Mouse (Mus musculus) stomach, embryonic 16.5 days (tissue): ENCODE data around the gene Gtpbp6. TPM values are rescaled to one million over a fixed set of nuclear protein-coding genes. Genes with fewer than 3 reads are reported as not detected.
A peak's percentile ranks its signal among the peaks of the same experiment; 100 is the strongest.

Experiments used
- ATAC-seq: fragments of 200-750 bp; cut with Nextera tagmentation; 2 replicates; pipeline ENCODE4 v1.8.0; 2017; ENCODE audit warnings: moderate number of reproducible peaks, moderate TSS enrichment; ENCODE audit not compliant: insufficient read depth, low FRiP score
- H3K27ac ChIP-seq: fragments of 300-500 bp; sonication (generic); 2 replicates; pipeline ENCODE4 v1.5.1; 2014; ENCODE audit warnings: low read length
- H3K27me3 ChIP-seq: fragments of 300-500 bp; sonication (generic); 2 replicates; pipeline ENCODE4 v1.6.1; 2014; ENCODE audit warnings: low read length, control low read depth, mixed read lengths; ENCODE audit not compliant: control insufficient read depth, insufficient read depth
- H3K36me3 ChIP-seq: fragments of 300-500 bp; sonication (generic); 2 replicates; pipeline ENCODE4 v1.6.1; 2014; ENCODE audit warnings: low read length; ENCODE audit not compliant: control insufficient read depth, insufficient read depth
- H3K4me1 ChIP-seq: fragments of 300-500 bp; sonication (generic); 2 replicates; pipeline ENCODE4 v1.6.1; 2014; ENCODE audit warnings: low read length, control low read depth, mixed read lengths; ENCODE audit not compliant: control insufficient read depth, insufficient read depth
- H3K4me2 ChIP-seq: fragments of 300-500 bp; sonication (generic); 2 replicates; pipeline ENCODE4 v1.6.1; 2014; ENCODE audit warnings: low read depth, low read length, mixed read lengths
- H3K4me3 ChIP-seq: fragments of 300-500 bp; sonication (generic); replicated peaks from 2 replicates; pipeline ENCODE4 v1.5.1; 2014; ENCODE audit warnings: mild to moderate bottlenecking, low read length
- H3K9ac ChIP-seq: fragments of 300-500 bp; sonication (generic); 2 replicates; pipeline ENCODE4 v1.6.1; 2014; ENCODE audit warnings: low read length
- H3K9me3 ChIP-seq: fragments of 300-500 bp; sonication (generic); replicated peaks from 2 replicates; pipeline ENCODE4 v1.6.1; 2016; ENCODE audit warnings: low read length, control low read depth; ENCODE audit not compliant: control insufficient read depth
- WGBS: fragments of 180-500 bp; shearing (Covaris S2); extraction: QIAGEN DNeasy Blood & Tissue Kit; methylation state at CpG from one replicate; pipeline ENCODE4 v1.1.7; 2014; 5-methylcytosine and 5-hydroxymethylcytosine counted together
- polyA plus RNA-seq: library from polyadenylated mRNA; unstranded; fragments of >200 nt; fragmentation: Nextera tagmentation; extraction: Ambion mirVana; gene quantifications from 2 replicates; pipeline ENCODE4 v1.2.1, GENCODE M21; 2015

Gene Gtpbp6
- polyA plus RNA-seq, 1 experiment from 2014 or later: 29.0 TPM

- peaks cover 20% of the 10 kb centered on the region for H3K36me3 ChIP-seq
- under 1% methylated on average over 12 of the region's 12 CpGs for WGBS
Measured at GRCm38 (mm10) chr5:110109991-110110441, 2.0 kb upstream of the Gtpbp6 start, which contains the start of gene Zfp605. TSS of gene Zfp605 (plus strand) at chr5:110110092.

GRCm38 (mm10) chr5:110108305-110108628 is 270 bp upstream of the Gtpbp6 start:
- Histone ChIP-seq H3K4me1 (peaks cover 11% of the 10 kb centered on the region), H3K36me3 (peaks cover 34% of the 10 kb centered on the region), H3K4me2 (peak overlapping the region; percentile 93), H3K9me3 (peaks cover 6% of the 10 kb centered on the region), H3K27ac (peak overlapping the region; percentile 100), H3K4me3 (peak overlapping the region; percentile 94), H3K9ac (no peak overlapping the region), H3K27me3 (no peaks in the 10 kb centered on the region)
- no peak for ATAC-seq
- 0% methylated on average over 7 of the region's 7 CpGs for WGBS

More at GRCm38 (mm10) chr5:110109991-110110441, 2.0 kb upstream of the Gtpbp6 start, which contains the start of gene Zfp605:
- Histone ChIP-seq H3K4me3 (peak within 1 kb of the TSS; percentile 68), H3K4me2 (peak within 1 kb of the TSS; percentile 69), H3K27me3 (no peaks in the 10 kb centered on the region), H3K27ac (peak within 1 kb of the TSS; percentile 86), H3K9ac (peak within 1 kb of the TSS; percentile 68), H3K4me1 (peaks cover 11% of the 10 kb centered on the region), H3K9me3 (peaks cover 4% of the 10 kb centered on the region; the same call in 1 of the 2 replicates)
- ATAC-seq: peak; percentile 22; the same call in 1 of the 2 replicates

- Histone ChIP-seq H3K9me3 (peaks cover 6% of the 10 kb centered on the region), H3K4me1 (peaks cover 14% of the 10 kb centered on the region), H3K27me3 (no peaks in the 10 kb centered on the region), H3K27ac (peak overlapping the region; percentile 100), H3K4me3 (peak overlapping the region; percentile 94), H3K9ac (peak overlapping the region; percentile 97), H3K4me2 (peak overlapping the region; percentile 93), H3K36me3 (peaks cover 36% of the 10 kb centered on the region)
- 13% methylated on average over 41 of the region's 41 CpGs for WGBS
- no peak; the same call in 1 of the 2 replicates for ATAC-seq
Measured at GRCm38 (mm10) chr5:110106901-110107564, 964 bp downstream of the Gtpbp6 start.

- Histone ChIP-seq H3K27me3 (no peaks in the 10 kb centered on the region), H3K4me3 (peak overlapping the region; percentile 94), H3K36me3 (peaks cover 36% of the 10 kb centered on the region), H3K9me3 (peaks cover 6% of the 10 kb centered on the region), H3K4me1 (peaks cover 21% of the 10 kb centered on the region), H3K27ac (no peak overlapping the region), H3K9ac (no peak overlapping the region; the same call in 1 of the 2 replicates), H3K4me2 (peak overlapping the region; percentile 93)
- no peak for ATAC-seq
- 93% methylated on average over 26 of the region's 26 CpGs for WGBS
Measured at GRCm38 (mm10) chr5:110106140-110106871, 1.7 kb downstream of the Gtpbp6 start.

GRCm38 (mm10) chr5:110104616-110105380 is 3.2 kb downstream of the Gtpbp6 start:
- H3K9ac ChIP-seq: no peak overlapping the region
- H3K4me3 ChIP-seq: no peak overlapping the region
- WGBS: 94% methylated on average over 36 of the region's 36 CpGs
- peaks cover 23% of the 10 kb centered on the region for H3K4me1 ChIP-seq
- H3K27me3 ChIP-seq: no peaks in the 10 kb centered on the region
- peaks cover 36% of the 10 kb centered on the region for H3K36me3 ChIP-seq
- no peak overlapping the region for H3K4me2 ChIP-seq
- H3K9me3 ChIP-seq: peaks cover 6% of the 10 kb centered on the region
- no peak for ATAC-seq
- H3K27ac ChIP-seq: no peak overlapping the region

- no peak overlapping the region for H3K4me3 ChIP-seq
- no peak overlapping the region for H3K9ac ChIP-seq
- H3K27me3 ChIP-seq: no peaks in the 10 kb centered on the region
- peaks cover 6% of the 10 kb centered on the region for H3K9me3 ChIP-seq
- 95% methylated on average over 27 of the region's 27 CpGs for WGBS
- peaks cover 23% of the 10 kb centered on the region for H3K4me1 ChIP-seq
- no peak overlapping the region for H3K4me2 ChIP-seq
- ATAC-seq: no peak
- H3K27ac ChIP-seq: no peak overlapping the region
- H3K36me3 ChIP-seq: peaks cover 36% of the 10 kb centered on the region
Measured at GRCm38 (mm10) chr5:110103901-110104615, 3.9 kb downstream of the Gtpbp6 start.

- H3K4me1 ChIP-seq: peaks cover 23% of the 10 kb centered on the region
- no peak for ATAC-seq
- no peak overlapping the region for H3K27ac ChIP-seq
- no peak overlapping the region for H3K9ac ChIP-seq
- no peak overlapping the region for H3K4me2 ChIP-seq
- peaks cover 6% of the 10 kb centered on the region for H3K9me3 ChIP-seq
- peaks cover 36% of the 10 kb centered on the region for H3K36me3 ChIP-seq
- 93% methylated on average over 19 of the region's 19 CpGs for WGBS
- H3K4me3 ChIP-seq: no peak overlapping the region
- no peaks in the 10 kb centered on the region for H3K27me3 ChIP-seq
Measured at GRCm38 (mm10) chr5:110102853-110103625, 5.0 kb downstream of the Gtpbp6 start.

- no peak overlapping the region for H3K4me2 ChIP-seq
- no peaks in the 10 kb centered on the region for H3K27me3 ChIP-seq
- no peak overlapping the region for H3K9ac ChIP-seq
- peaks cover 6% of the 10 kb centered on the region for H3K9me3 ChIP-seq
- H3K4me1 ChIP-seq: peaks cover 23% of the 10 kb centered on the region
- H3K36me3 ChIP-seq: peaks cover 36% of the 10 kb centered on the region
- H3K27ac ChIP-seq: no peak overlapping the region
- ATAC-seq: no peak
- H3K4me3 ChIP-seq: no peak overlapping the region
- WGBS: 85% methylated on average over 13 of the region's 13 CpGs
Measured at GRCm38 (mm10) chr5:110102429-110102828, 5.6 kb downstream of the Gtpbp6 start.
